Mouse (Mus musculus) kidney, postnatal 0 days (tissue): ENCODE results near the gene Pxn. TPM values are rescaled to one million over a fixed set of nuclear protein-coding genes. Genes with fewer than 3 reads are reported as not detected.

Experiments used
- ATAC-seq: fragments of 200-750 bp; cut with Nextera tagmentation; replicated peaks from 2 replicates; pipeline ENCODE4 v1.8.0; 2017; ENCODE audit warnings: low read depth, moderate number of reproducible peaks, moderate TSS enrichment, moderate library complexity; ENCODE audit not compliant: low FRiP score
- DNase-seq: peaks from one replicate; pipeline ENCODE4 v3.0.0-alpha.2; 2016; ENCODE audit warnings: low spot score
- H3K27ac ChIP-seq: fragments of 300-500 bp; sonication (generic); 2 replicates; pipeline ENCODE4 v1.5.1; 2014; ENCODE audit warnings: mild to moderate bottlenecking
- H3K27me3 ChIP-seq: fragments of 300-500 bp; sonication (generic); 2 replicates; pipeline ENCODE4 v1.6.1; 2014; ENCODE audit warnings: low read length, mixed read lengths; ENCODE audit not compliant: insufficient read depth
- H3K36me3 ChIP-seq: fragments of 300-500 bp; sonication (generic); 2 replicates; pipeline ENCODE4 v1.6.1; 2014; ENCODE audit warnings: low read length, mixed read lengths; ENCODE audit not compliant: insufficient read depth
- H3K4me1 ChIP-seq: fragments of 300-500 bp; sonication (generic); replicated peaks from 2 replicates; pipeline ENCODE4 v1.6.1; 2014; ENCODE audit warnings: antibody characterized with exemption, low read length, mixed read lengths; ENCODE audit not compliant: insufficient read depth
- H3K4me2 ChIP-seq: fragments of 300-500 bp; sonication (generic); 2 replicates; pipeline ENCODE4 v1.6.1; 2014; ENCODE audit warnings: mild to moderate bottlenecking, low read length, moderate library complexity, mixed read lengths
- H3K4me3 ChIP-seq: fragments of 300-500 bp; sonication (generic); replicated peaks from 2 replicates; pipeline ENCODE4 v1.5.1; 2014; ENCODE audit warnings: low read depth, low read length
- H3K9ac ChIP-seq: fragments of 300-500 bp; sonication (generic); 2 replicates; pipeline ENCODE4 v1.6.1; 2014; ENCODE audit warnings: low read depth, low read length
- H3K9me3 ChIP-seq: fragments of 300-500 bp; sonication (generic); replicated peaks from 2 replicates; pipeline ENCODE4 v1.6.1; 2016; ENCODE audit warnings: low read length, inconsistent platforms, mixed read lengths
- CTCF ChIP-seq: IDR thresholded peaks from 2 replicates; pipeline ENCODE4 v1.5.1; 2016; ENCODE audit warnings: antibody characterized with exemption, low read depth, mild to moderate bottlenecking, moderate library complexity
- WGBS: fragments of 180-500 bp; shearing (Covaris S2); extraction: QIAGEN DNeasy Blood & Tissue Kit; methylation state at CpG from one replicate; pipeline ENCODE4 v1.1.7; 2014; 5-methylcytosine and 5-hydroxymethylcytosine counted together
- polyA plus RNA-seq: library from polyadenylated mRNA; unstranded; fragments of >200 nt; fragmentation: Nextera tagmentation; extraction: Ambion mirVana; gene quantifications from 2 replicates; pipeline ENCODE4 v1.2.1, GENCODE M21; 2015

Gene Pxn
- polyA plus RNA-seq, 1 experiment from 2014 or later: 48.3 TPM

- Histone ChIP-seq H3K27ac (no peak overlapping the region), H3K9me3 (no peaks in the 10 kb centered on the region), H3K4me1 (0 out of 2 replicates have a peak, but pooled peaks cover 4% of the 10 kb centered on the region), H3K4me3 (no peak overlapping the region), H3K9ac (no peak overlapping the region), H3K36me3 (0 out of 2 replicates have a peak, but pooled peaks cover 4% of the 10 kb centered on the region), H3K4me2 (no peak overlapping the region), H3K27me3 (no peaks in the 10 kb centered on the region)
- ATAC-seq (no peak), DNase-seq (no peak)
- TF ChIP-seq CTCF: no peak
- WGBS: 63% methylated on average over 15 of the region's 15 CpGs
These were observed 26.9 kb upstream of the Pxn start for GRCm38 (mm10) chr5:115479561-115479960.

- ATAC-seq (no peak), DNase-seq (no peak)
- 32% methylated on average over 27 of the region's 27 CpGs for WGBS
- Histone ChIP-seq H3K4me1 (0 out of 2 replicates have a peak, but pooled peaks cover 4% of the 10 kb centered on the region), H3K4me3 (no peak overlapping the region), H3K27me3 (no peaks in the 10 kb centered on the region), H3K9me3 (no peaks in the 10 kb centered on the region), H3K9ac (no peak overlapping the region), H3K4me2 (peak overlapping the region; percentile 37), H3K36me3 (0 out of 2 replicates have a peak, but pooled peaks cover 4% of the 10 kb centered on the region), H3K27ac (no peak overlapping the region)
- TF ChIP-seq CTCF: no peak
These were observed 26.4 kb upstream of the Pxn start for GRCm38 (mm10) chr5:115480101-115480500.

- no peak overlapping the region for H3K4me3 ChIP-seq
These were observed 23.8 kb upstream of the Pxn start for GRCm38 (mm10) chr5:115482390-115483265.

GRCm38 (mm10) chr5:115483385-115483784 is 23.1 kb upstream of the Pxn start:
- H3K9ac ChIP-seq: no peak overlapping the region
- no peak overlapping the region for H3K4me2 ChIP-seq
- DNase-seq: no peak
- no peaks in the 10 kb centered on the region for H3K4me1 ChIP-seq
- H3K27ac ChIP-seq: no peak overlapping the region
- H3K4me3 ChIP-seq: no peak overlapping the region
- no peak for TF ChIP-seq CTCF
- 0 out of 2 replicates have a peak, but pooled peaks cover 4% of the 10 kb centered on the region for H3K36me3 ChIP-seq
- WGBS: 50% methylated on average over 6 of the region's 6 CpGs
- no peaks in the 10 kb centered on the region for H3K9me3 ChIP-seq
- no peak for ATAC-seq
- no peaks in the 10 kb centered on the region for H3K27me3 ChIP-seq

More at GRCm38 (mm10) chr5:115482390-115483265, 23.8 kb upstream of the Pxn start:
- no peaks in the 10 kb centered on the region for H3K9me3 ChIP-seq
- 31% methylated on average over 38 of the region's 38 CpGs for WGBS
- H3K9ac ChIP-seq: 0 out of 2 replicates have a peak overlapping the region, but pooled peaks have one; percentile 18
- H3K27me3 ChIP-seq: no peaks in the 10 kb centered on the region
- H3K4me1 ChIP-seq: no peaks in the 10 kb centered on the region
- no peak overlapping the region for H3K27ac ChIP-seq
- TF ChIP-seq CTCF: no peak
- no peak for DNase-seq
- peak overlapping the region; percentile 34; the same call in 1 of the 2 replicates for H3K4me2 ChIP-seq
- H3K36me3 ChIP-seq: 0 out of 2 replicates have a peak, but pooled peaks cover 4% of the 10 kb centered on the region
- no peak for ATAC-seq

- Histone ChIP-seq H3K9me3 (no peaks in the 10 kb centered on the region), H3K36me3 (0 out of 2 replicates have a peak, but pooled peaks cover 4% of the 10 kb centered on the region), H3K27me3 (no peaks in the 10 kb centered on the region), H3K4me2 (peak within 1 kb of the TSS; percentile 47), H3K4me3 (peak within 1 kb of the TSS; percentile 25), H3K4me1 (no peaks in the 10 kb centered on the region), H3K9ac (peak within 1 kb of the TSS; percentile 57), H3K27ac (peak within 1 kb of the TSS; percentile 68)
- 5% methylated on average over 30 of the region's 30 CpGs for WGBS
- DNase-seq (peak; percentile 98), ATAC-seq (peak; percentile 74)
- TF ChIP-seq CTCF: no peak
These were observed 22.2 kb upstream of the Pxn start, which contains the start of gene Sirt4 for GRCm38 (mm10) chr5:115483947-115484920. Sirt4 (minus strand) TSS chr5:115484725.
